Mouse (Mus musculus): ENCODE results near the gene Csde1. TPM values are rescaled to one million over a fixed set of nuclear protein-coding genes. Genes with fewer than 3 reads are reported as not detected.

Csde1 gene
- total RNA-seq, 2 experiments from 2014 or later, result 307 to 342 TPM

Other genes with a start within 250 kb of the Csde1 start
- not detected for gene Tshb, start 237.7 kb upstream of the Csde1 start, total RNA-seq (2021)
- gene Sycp1, start 84.3 kb upstream of the Csde1 start, total RNA-seq (2021), result not detected
- gene Nr1h5, start 56.3 kb upstream of the Csde1 start, total RNA-seq (2021), result under 1 TPM; 0.36 to 0.45 TPM
- 10 to 100 TPM; 66.9 to 90.1 TPM for gene Sike1, start 24.7 kb upstream of the Csde1 start, total RNA-seq (2021)
- 10 to 100 TPM; 83.3 to 99.7 TPM for gene Nras, start 37.9 kb downstream of the Csde1 start, total RNA-seq (2021)
- gene Ampd1, start 53.6 kb downstream of the Csde1 start, total RNA-seq (2021), result 10 to 100 TPM in 1 of 2 experiments, 1 to 10 TPM in 1; 8.3 to 19.9 TPM
- 1 to 10 TPM; 2.0 to 3.4 TPM for gene Dennd2c, start 82.2 kb downstream of the Csde1 start, total RNA-seq (2021)
- 10 to 100 TPM; 51.7 to 59.0 TPM for gene Bcas2, start 151.2 kb downstream of the Csde1 start, total RNA-seq (2021)